Mouse (Mus musculus): Measurements from ENCODE around the gene Vmn1r55.
A peak's percentile ranks its signal among the peaks of the same experiment; 100 is the strongest.
"Not testable (repeated sequence)": the region's sequence is repeated elsewhere in the genome, so short reads cannot be mapped to it uniquely, and the experiment has no call there.

Gene Vmn1r55

GRCm38 (mm10) chr7:5081939-5082338 is 67.5 kb downstream of the Vmn1r55 start:
- DNase-seq (ENCODE audit: low read depth, low spot score) = no peak

- DNase-seq (ENCODE audit: low read depth, low spot score) = no peak
Observed at GRCm38 (mm10) chr7:5081241-5081640, 68.2 kb downstream of the Vmn1r55 start.

- DNase-seq (ENCODE audit: low read depth, low spot score) = no peak
Observed at GRCm38 (mm10) chr7:5080815-5081214, 68.7 kb downstream of the Vmn1r55 start.

- DNase-seq (ENCODE audit: low read depth, low spot score) = peak; percentile 89
Observed at GRCm38 (mm10) chr7:5080010-5080751, 69.3 kb downstream of the Vmn1r55 start, which contains the start of gene Epn1. Gene Epn1, plus strand, starts transcription at chr7:5080235.

- not testable (repeated sequence) for DNase-seq (ENCODE audit: low read depth, low spot score)
Observed at GRCm38 (mm10) chr7:5079365-5080009, 70.0 kb downstream of the Vmn1r55 start.
